Mouse (Mus musculus) skeletal muscle tissue, postnatal 0 days (tissue): ENCODE measurements around the gene Krt20. TPM values are rescaled to one million over a fixed set of nuclear protein-coding genes. Genes with fewer than 3 reads are reported as not detected.

ENCODE experiments used
- polyA plus RNA-seq: library from polyadenylated mRNA; unstranded; fragments of >200 nt; fragmentation: Nextera tagmentation; extraction: Ambion mirVana; gene quantifications from 2 replicates; pipeline ENCODE4 v1.2.1, GENCODE M21; 2015

The Krt20 gene
- polyA plus RNA-seq = 0.13 TPM in 1 of 2 replicates, not detected in the other

GRCm38 (mm10) chr11:99437972-99438371, at the start of gene Krt20:
Gene Krt20, minus strand, starts transcription at chr11:99438150.

GRCm38 (mm10) chr11:99422159-99422558, 15.8 kb downstream of the Krt20 start, which contains the start of gene Krt12:
Gene Krt12, minus strand, starts transcription at chr11:99422259.

DNA sequence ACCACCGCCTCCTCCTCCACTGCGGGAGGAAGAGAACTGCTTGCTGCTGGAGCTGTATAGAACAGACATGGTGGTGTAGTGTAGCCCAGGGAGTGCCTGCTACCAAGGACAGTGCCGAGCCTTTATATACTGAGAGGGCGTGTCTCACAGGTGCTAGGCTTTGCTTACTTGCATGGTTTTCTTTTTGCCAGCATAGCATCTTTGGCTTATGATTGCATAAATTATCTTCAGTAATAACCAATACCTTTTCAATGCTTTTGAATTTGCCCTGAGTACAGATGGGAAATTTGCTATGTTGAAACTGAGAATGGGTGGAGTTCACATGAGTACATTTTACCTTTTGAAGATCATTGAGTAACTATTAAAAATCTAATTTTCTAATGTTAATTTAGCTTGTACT, 48.7 kb downstream of the Krt20 start, which contains the start of gene Krt10:
Gene Krt10 (minus strand): TSS at position 101 of the 400 bp plus-strand sequence.

Other genes starting within 250 kb of the Krt20 start
- gene Smarce1, start 207.1 kb downstream of the Krt20 start, polyA plus RNA-seq = 107 and 113 TPM in 2 replicates
- 0.81 and 1.5 TPM in 2 replicates for gene Krt222, start 194.1 kb downstream of the Krt20 start, polyA plus RNA-seq
- gene Krt24, start 152.9 kb downstream of the Krt20 start, polyA plus RNA-seq = not detected in 2 replicates
- gene Krt25, start 115.2 kb downstream of the Krt20 start, polyA plus RNA-seq = not detected in 2 replicates
- not detected in 2 replicates for gene Krt26, start 100.2 kb downstream of the Krt20 start, polyA plus RNA-seq
- gene Krt27, start 87.0 kb downstream of the Krt20 start, polyA plus RNA-seq = not detected in 2 replicates
- not detected in 2 replicates for gene Krt28, start 63.2 kb downstream of the Krt20 start, polyA plus RNA-seq
- gene Krt10, start 48.8 kb downstream of the Krt20 start, polyA plus RNA-seq = 12.9 and 155 TPM in 2 replicates
- 2.1 TPM in 1 of 2 replicates, not detected in the other for gene Krt12, start 15.9 kb downstream of the Krt20 start, polyA plus RNA-seq
- gene Krt23, start 55.0 kb upstream of the Krt20 start, polyA plus RNA-seq = 3.5 TPM in 1 of 2 replicates, not detected in the other
- gene Krt39, start 83.2 kb upstream of the Krt20 start, polyA plus RNA-seq = not detected in 2 replicates
- gene Krt40, start 105.0 kb upstream of the Krt20 start, polyA plus RNA-seq = not detected in 2 replicates
- not detected in 2 replicates for gene Krtap3-3, start 112.7 kb upstream of the Krt20 start, polyA plus RNA-seq
- gene Krtap3-2, start 118.7 kb upstream of the Krt20 start, polyA plus RNA-seq = not detected in 2 replicates
- gene Gm11939, start 121.3 kb upstream of the Krt20 start, polyA plus RNA-seq = not detected in 2 replicates
- gene Krtap3-1, start 128.5 kb upstream of the Krt20 start, polyA plus RNA-seq = not detected in 2 replicates
- not detected in 2 replicates for gene Krtap1-5, start 142.9 kb upstream of the Krt20 start, polyA plus RNA-seq
- gene Krtap1-4, start 145.5 kb upstream of the Krt20 start, polyA plus RNA-seq = not detected in 2 replicates
- gene Krtap1-3, start 153.2 kb upstream of the Krt20 start, polyA plus RNA-seq = not detected in 2 replicates
- not detected in 2 replicates for gene Krtap9-3, start 160.0 kb upstream of the Krt20 start, polyA plus RNA-seq
- gene Gm11938, start 165.2 kb upstream of the Krt20 start, polyA plus RNA-seq = not detected in 2 replicates
- not detected in 2 replicates for gene Gm11937, start 172.0 kb upstream of the Krt20 start, polyA plus RNA-seq
- not detected in 2 replicates for gene Krtap2-4, start 176.7 kb upstream of the Krt20 start, polyA plus RNA-seq
- gene Gm11562, start 182.3 kb upstream of the Krt20 start, polyA plus RNA-seq = not detected in 2 replicates
- gene Krtap4-1, start 190.1 kb upstream of the Krt20 start, polyA plus RNA-seq = not detected in 2 replicates
- not detected in 2 replicates for gene Krtap4-2, start 196.9 kb upstream of the Krt20 start, polyA plus RNA-seq
- not detected in 2 replicates for gene Krtap4-7, start 205.9 kb upstream of the Krt20 start, polyA plus RNA-seq
- gene Gm11555, start 212.1 kb upstream of the Krt20 start, polyA plus RNA-seq = not detected in 2 replicates
- not detected in 2 replicates for gene Gm11563, start 220.8 kb upstream of the Krt20 start, polyA plus RNA-seq
- gene Krtap4-6, start 227.8 kb upstream of the Krt20 start, polyA plus RNA-seq = not detected in 2 replicates